Mouse (Mus musculus) limb, embryonic 10.5 days (tissue): ENCODE measurements around the gene Tmem189. TPM values are rescaled to one million over a fixed set of nuclear protein-coding genes. Genes with fewer than 3 reads are reported as not detected.
"Not testable (repeated sequence)": the region's sequence is repeated elsewhere in the genome, so short reads cannot be mapped to it uniquely, and the experiment has no call there.

Experiments
- DNase-seq: peaks from one replicate; pipeline ENCODE4 v3.0.0-alpha.2; 2017; ENCODE audit warnings: low spot score
- H3K27ac ChIP-seq: fragments of 300-500 bp; sonication (generic); 2 replicates; pipeline ENCODE4 v1.5.1; 2016; ENCODE audit warnings: mild to moderate bottlenecking
- H3K27me3 ChIP-seq: fragments of 300-500 bp; sonication (generic); 2 replicates; pipeline ENCODE4 v1.6.1; 2016; ENCODE audit warnings: low read depth, mild to moderate bottlenecking; ENCODE audit not compliant: poor library complexity, severe bottlenecking
- H3K36me3 ChIP-seq: fragments of 300-500 bp; sonication (generic); 2 replicates; pipeline ENCODE4 v1.6.1; 2016; ENCODE audit warnings: mild to moderate bottlenecking, moderate library complexity
- H3K4me1 ChIP-seq: fragments of 300-500 bp; sonication (generic); 2 replicates; pipeline ENCODE4 v1.6.1; 2016
- H3K4me3 ChIP-seq: fragments of 300-500 bp; sonication (generic); 2 replicates; pipeline ENCODE4 v1.5.1; 2016; ENCODE audit warnings: mild to moderate bottlenecking, moderate library complexity
- H3K9me3 ChIP-seq: fragments of 300-500 bp; sonication (generic); replicated peaks from 2 replicates; pipeline ENCODE4 v1.6.1; 2016; ENCODE audit warnings: mild to moderate bottlenecking
- WGBS: fragments of 180-500 bp; shearing (Covaris S2); methylation state at CpG from one replicate; pipeline ENCODE4 v1.1.7; 2016; 5-methylcytosine and 5-hydroxymethylcytosine counted together
- polyA plus RNA-seq: library from polyadenylated mRNA; unstranded; fragments of >200 nt; fragmentation: Nextera tagmentation; extraction: Ambion mirVana; gene quantifications from 2 replicates; pipeline ENCODE4 v1.2.1, GENCODE M21; 2016

Tmem189 gene
- polyA plus RNA-seq, 1 experiment from 2014 or later: 43.2 TPM

DNA sequence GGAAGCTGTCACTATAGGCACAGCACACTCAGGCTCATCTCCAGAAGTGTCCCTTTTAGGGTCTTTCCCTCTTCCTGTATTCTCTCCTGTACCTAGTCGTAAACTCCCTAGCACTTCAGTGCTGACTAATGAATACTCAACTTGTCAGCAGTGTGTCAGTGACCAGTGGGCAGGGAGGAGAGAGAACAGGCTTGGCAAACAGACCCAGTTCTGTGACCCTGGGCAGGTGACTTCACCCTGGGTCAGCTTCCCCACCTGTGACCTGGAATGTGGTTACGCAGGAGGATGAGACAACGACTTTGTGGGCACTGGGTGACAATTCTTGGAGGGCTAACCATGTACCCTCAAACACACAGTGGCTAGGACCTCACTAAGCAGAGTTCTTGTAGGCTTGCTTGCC is 72.6 kb downstream of the Tmem189 start:
- no peaks in the 10 kb centered on the region for H3K27me3 ChIP-seq
- peaks cover 8% of the 10 kb centered on the region for H3K4me1 ChIP-seq
- DNase-seq: no peak
- no peaks in the 10 kb centered on the region for H3K9me3 ChIP-seq
- H3K4me3 ChIP-seq: no peak overlapping the region
- H3K36me3 ChIP-seq: peaks cover 84% of the 10 kb centered on the region
- H3K27ac ChIP-seq: no peak overlapping the region
- 94% methylated on average over 3 of the region's 3 CpGs for WGBS

DNA sequence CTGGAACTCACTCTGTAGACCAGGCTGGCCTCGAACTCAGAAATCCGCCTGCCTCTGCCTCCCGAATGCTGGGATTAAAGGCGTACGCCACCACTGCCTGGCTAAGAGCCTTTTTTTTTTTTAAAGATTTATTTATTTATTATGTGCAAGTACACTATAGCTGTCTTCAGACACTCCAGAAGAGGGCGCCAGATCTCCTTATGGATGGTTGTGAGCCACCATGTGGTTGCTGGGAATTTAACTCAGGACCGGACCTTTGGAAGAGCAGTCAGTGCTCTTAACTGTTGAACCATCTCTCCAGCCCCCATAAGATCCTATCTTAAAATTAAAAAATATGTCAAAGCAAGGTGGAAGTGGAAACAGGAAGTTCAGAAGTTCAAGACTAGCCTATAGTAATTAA is 76.3 kb downstream of the Tmem189 start:
- H3K36me3 ChIP-seq: peaks cover 94% of the 10 kb centered on the region
- not testable (repeated sequence) for H3K4me1 ChIP-seq, H3K4me3 ChIP-seq, H3K27me3 ChIP-seq, DNase-seq, H3K9me3 ChIP-seq, H3K27ac ChIP-seq
- WGBS: 92% methylated on average over 7 of the region's 7 CpGs

DNA sequence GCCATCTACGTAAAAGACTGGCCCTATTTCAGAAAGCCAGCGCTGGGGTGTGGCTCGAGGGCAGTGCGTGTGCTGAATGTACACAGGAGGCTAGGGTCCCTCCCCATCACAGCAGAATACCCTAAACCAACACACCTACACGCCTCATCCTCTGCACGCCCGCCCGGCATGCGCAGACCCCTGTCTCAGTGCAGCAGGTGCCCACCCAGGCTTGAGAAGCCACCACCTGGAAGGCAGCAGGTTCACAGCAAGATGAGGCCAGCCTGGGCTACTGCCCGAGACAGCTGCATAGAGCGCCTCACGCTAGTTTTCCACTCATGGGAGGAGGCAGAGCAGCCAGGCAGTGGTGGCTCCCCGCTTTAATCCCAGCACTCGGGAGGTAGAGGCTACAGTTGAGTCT is 77.5 kb downstream of the Tmem189 start:
- 93% methylated on average over 14 of the region's 14 CpGs for WGBS
- Histone ChIP-seq H3K36me3 (peaks cover 88% of the 10 kb centered on the region), H3K4me1 (no peaks in the 10 kb centered on the region), H3K9me3 (no peaks in the 10 kb centered on the region), H3K4me3 (no peak overlapping the region), H3K27me3 (no peaks in the 10 kb centered on the region), H3K27ac (no peak overlapping the region)
- no peak for DNase-seq

DNA sequence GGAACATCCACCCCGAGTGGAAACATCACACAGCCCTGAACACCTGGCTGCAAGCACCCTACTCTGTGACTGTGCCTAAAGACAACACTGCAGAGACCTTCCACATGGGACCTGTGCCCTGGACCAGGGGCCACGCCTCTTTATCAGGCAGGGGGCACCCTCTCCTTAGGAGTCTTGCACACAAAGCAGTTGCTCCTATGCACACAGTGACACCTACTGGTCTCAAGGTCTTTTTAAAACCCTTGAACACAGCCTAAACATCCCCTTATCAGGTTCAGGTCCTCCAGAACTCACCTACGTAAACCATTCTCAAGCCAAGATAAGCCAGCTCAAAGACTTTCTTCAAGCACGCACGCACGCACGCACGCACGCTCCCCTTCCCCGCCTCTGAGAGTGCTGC is 78.3 kb downstream of the Tmem189 start:
- DNase-seq: no peak
- Histone ChIP-seq H3K36me3 (peaks cover 88% of the 10 kb centered on the region), H3K27ac (no peak overlapping the region), H3K9me3 (no peaks in the 10 kb centered on the region), H3K4me1 (0 out of 2 replicates have a peak, but pooled peaks cover 4% of the 10 kb centered on the region), H3K4me3 (no peak overlapping the region), H3K27me3 (no peaks in the 10 kb centered on the region)
- 92% methylated on average over 10 of the region's 10 CpGs for WGBS

DNA sequence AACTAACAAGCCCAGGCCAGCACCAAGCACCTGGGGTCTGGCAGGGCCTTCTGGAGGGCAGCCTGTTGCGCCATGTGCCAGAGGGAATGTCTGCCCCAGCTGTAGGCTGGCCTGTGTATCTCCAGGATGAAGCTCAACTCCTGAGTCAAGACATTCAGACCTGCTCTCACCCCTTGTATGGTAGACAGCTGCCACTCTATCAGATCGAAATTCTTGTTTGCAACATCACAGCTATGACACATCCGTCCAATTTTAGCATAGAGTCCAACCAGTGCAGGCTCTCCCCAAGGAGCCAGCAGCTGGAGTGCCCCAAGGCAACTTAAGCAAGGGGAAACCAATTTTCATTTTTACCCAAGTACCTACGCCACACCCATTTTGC is 82.9 kb downstream of the Tmem189 start:
- no peak overlapping the region for H3K4me3 ChIP-seq
- H3K9me3 ChIP-seq: no peaks in the 10 kb centered on the region
- DNase-seq: no peak
- no peaks in the 10 kb centered on the region for H3K27me3 ChIP-seq
- H3K27ac ChIP-seq: no peak overlapping the region
- peaks cover 45% of the 10 kb centered on the region for H3K36me3 ChIP-seq
- WGBS: 87% methylated on average over 4 of the region's 4 CpGs
- H3K4me1 ChIP-seq: peaks cover 43% of the 10 kb centered on the region

DNA sequence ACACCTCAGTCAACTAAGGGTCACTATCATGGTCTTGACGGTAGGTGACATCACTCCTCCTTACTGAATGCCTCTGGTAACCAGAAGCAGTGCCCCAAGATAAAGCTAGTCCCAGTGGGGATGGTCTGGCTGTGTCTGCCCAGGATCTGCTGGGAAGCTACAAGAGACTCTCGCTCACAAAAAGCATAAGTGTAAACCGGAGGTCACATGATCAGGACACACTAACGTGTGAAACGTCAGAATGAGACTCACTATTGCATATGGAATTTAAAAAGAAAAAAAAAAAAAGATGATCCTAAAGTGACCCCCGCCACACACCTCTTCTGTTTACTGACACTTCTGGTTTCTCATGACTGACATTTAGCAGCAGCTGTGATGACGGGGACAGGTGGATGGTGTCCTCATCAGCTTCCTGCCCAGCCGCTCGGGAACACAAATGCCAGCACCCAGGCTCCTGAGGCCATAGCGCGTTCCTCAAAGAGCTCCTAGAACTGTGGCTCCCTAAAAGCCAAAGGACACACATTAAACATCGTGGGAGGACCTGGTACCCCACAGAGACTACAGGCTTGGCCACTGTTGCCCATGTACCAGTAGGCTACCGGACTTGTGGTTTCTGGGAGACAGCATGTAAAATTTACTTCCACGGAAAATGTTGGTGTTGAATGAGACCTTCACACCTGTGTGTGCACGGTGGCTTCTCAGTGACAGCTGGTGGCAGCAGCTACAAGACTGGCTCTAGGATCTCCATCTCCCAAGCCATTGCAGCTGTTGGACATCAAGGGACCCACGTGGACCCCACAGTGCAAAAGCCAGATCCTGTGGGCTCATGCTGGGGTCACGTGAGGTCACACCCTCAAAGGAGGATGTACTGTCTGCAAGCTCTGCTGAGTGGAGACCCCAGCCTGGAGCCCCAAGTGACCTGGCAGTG is 83.5 kb downstream of the Tmem189 start:
- Histone ChIP-seq H3K9me3 (no peaks in the 10 kb centered on the region), H3K36me3 (peaks cover 39% of the 10 kb centered on the region), H3K27me3 (peaks cover under 1% of the 10 kb centered on the region; the same call in 1 of the 2 replicates), H3K4me3 (no peak overlapping the region), H3K4me1 (peaks cover 45% of the 10 kb centered on the region), H3K27ac (no peak overlapping the region)
- no peak for DNase-seq
- WGBS: 80% methylated on average over 17 of the region's 17 CpGs

DNA sequence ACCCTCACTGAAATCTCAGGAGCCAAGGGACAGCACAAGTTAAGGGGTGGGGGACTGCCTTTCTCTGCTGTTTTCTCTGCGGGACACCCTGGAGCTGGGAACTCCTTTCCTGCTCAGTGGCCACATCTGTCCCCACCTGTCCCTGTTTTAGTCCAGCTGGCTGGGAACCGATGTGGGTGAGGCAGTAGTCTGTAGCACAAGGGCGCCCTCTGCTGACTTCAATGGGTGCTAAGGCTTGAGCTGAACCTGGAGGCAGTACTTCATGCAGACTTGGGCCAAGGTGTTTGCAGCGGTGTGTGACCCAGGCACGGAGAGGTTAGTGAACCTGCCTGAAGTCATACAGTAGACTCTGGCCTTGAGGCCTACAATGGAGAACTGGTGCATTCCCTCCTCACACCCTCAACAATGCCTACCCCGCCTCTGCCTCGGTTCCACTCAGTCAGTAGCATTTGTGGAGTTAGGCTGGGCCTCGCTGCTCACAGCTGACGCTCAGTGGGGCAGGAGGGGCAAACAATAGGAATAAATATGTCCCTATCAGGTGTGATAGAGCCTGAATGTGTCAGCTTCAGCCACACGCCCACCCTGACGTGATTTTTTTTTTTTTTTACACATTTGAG is 84.3 kb downstream of the Tmem189 start:
- DNase-seq: peak; percentile 96
- Histone ChIP-seq H3K9me3 (no peaks in the 10 kb centered on the region), H3K27me3 (peaks cover 3% of the 10 kb centered on the region; the same call in 1 of the 2 replicates), H3K27ac (no peak overlapping the region), H3K4me3 (no peak overlapping the region), H3K36me3 (peaks cover 31% of the 10 kb centered on the region), H3K4me1 (peaks cover 53% of the 10 kb centered on the region)
- WGBS: 34% methylated on average over 11 of the region's 11 CpGs

DNA sequence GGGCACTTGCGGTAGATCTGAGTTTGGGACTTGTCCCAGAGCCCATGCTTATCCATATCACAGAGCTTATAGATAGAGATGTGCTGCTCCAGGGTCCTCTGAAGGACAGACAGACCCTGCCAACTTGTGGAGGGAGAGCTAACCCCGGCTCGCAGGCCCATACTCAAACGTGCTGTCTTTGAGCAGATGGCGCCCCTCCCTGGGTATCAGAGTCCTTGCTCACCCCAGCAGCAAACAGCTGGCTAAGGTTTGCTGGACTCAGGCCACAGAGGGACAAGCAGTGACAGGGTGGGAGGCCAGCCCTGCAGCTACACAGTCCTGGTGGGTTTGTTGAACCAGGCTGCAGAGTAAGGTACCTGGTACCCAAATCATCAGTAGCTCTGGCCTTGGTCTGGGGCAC is 86.6 kb downstream of the Tmem189 start:
- Histone ChIP-seq H3K4me1 (peaks cover 76% of the 10 kb centered on the region), H3K9me3 (no peaks in the 10 kb centered on the region), H3K4me3 (no peak overlapping the region), H3K27me3 (peaks cover 3% of the 10 kb centered on the region; the same call in 1 of the 2 replicates), H3K27ac (peak overlapping the region; percentile 61), H3K36me3 (peaks cover 17% of the 10 kb centered on the region)
- whole genome bisulfite sequencing: 32% methylated on average over 5 of the region's 5 CpGs
- DNase-seq: peak; percentile 66

DNA sequence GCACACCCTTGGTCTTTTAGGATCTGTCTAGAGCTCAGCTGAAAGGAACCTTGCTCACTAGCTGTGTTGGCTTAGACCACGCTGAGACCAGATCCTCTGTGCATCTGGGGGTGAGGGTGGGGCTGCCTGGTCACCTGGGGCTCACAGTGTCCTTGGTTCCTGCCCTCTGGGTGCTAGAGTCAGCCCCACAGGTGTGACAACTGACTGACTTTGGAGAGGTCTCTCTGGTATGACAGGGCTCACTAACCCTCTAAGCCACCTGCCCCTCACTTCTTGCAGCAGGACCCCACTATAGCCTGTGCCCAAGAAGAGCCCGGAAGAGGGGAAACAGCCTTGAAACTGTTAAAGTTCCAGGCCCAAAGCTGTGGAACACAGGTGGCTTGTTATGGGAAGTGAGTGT is 87.3 kb downstream of the Tmem189 start:
- WGBS: 85% methylated on average over 2 of the region's 2 CpGs
- Histone ChIP-seq H3K27me3 (peaks cover 3% of the 10 kb centered on the region; the same call in 1 of the 2 replicates), H3K4me3 (no peak overlapping the region), H3K36me3 (peaks cover 14% of the 10 kb centered on the region), H3K9me3 (no peaks in the 10 kb centered on the region), H3K4me1 (peaks cover 82% of the 10 kb centered on the region), H3K27ac (peak overlapping the region; percentile 61)
- DNase-seq: no peak

DNA sequence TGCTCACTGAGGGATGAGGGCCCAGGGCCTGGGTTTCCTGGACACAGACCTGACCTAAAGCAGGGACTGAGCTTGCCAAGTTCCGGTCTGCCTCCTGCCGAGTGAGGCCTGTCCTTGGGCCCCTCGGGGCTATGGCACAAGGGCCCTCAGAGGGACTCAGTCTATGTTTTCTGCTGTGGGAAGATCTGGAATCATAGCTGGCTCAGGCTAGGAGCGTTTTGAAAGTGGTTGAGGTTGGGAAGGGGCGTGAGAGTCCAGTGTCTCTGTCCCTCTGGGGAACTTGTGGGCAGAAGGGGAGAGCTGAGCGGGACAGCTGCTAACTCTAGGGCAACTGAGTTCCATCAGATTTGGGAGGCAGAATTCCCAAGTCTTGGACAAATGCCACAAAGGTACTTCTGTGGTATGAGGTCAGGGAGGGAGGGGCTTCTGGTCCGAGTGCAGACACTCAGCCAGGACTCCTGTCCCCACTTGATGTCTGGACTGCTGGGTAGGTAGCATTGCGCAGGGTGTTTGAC is 89.1 kb downstream of the Tmem189 start:
- no peak for DNase-seq
- Histone ChIP-seq H3K27ac (peak overlapping the region; percentile 92), H3K27me3 (peaks cover 3% of the 10 kb centered on the region; the same call in 1 of the 2 replicates), H3K4me3 (no peak overlapping the region), H3K9me3 (no peaks in the 10 kb centered on the region), H3K4me1 (peaks cover 96% of the 10 kb centered on the region), H3K36me3 (no peaks in the 10 kb centered on the region)
- WGBS: 78% methylated on average over 8 of the region's 8 CpGs

DNA sequence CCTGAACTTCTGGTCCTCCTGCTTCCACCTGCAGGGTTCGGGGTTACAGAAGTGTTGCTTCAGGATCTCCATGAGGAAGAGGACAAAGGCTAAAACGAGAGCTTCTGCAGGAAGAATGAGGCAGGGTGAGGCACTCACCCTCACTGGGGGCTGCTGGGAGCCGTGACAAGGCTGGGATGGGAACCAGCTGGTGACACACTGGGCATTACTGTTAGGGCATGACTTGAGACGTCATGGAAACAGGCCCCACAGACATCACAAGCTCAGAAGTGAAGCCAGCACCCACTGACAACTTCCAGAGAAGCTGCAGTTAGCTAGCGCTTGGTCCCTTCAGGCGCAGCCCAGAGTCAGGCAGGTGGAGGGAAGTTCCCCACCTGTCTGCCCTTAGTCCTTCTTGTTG is 89.7 kb downstream of the Tmem189 start:
- Histone ChIP-seq H3K36me3 (no peaks in the 10 kb centered on the region), H3K4me3 (no peak overlapping the region), H3K9me3 (no peaks in the 10 kb centered on the region), H3K27ac (peak overlapping the region; percentile 92), H3K4me1 (peaks cover 96% of the 10 kb centered on the region), H3K27me3 (peaks cover 3% of the 10 kb centered on the region; the same call in 1 of the 2 replicates)
- 79% methylated on average over 6 of the region's 6 CpGs for WGBS
- DNase-seq: no peak

DNA sequence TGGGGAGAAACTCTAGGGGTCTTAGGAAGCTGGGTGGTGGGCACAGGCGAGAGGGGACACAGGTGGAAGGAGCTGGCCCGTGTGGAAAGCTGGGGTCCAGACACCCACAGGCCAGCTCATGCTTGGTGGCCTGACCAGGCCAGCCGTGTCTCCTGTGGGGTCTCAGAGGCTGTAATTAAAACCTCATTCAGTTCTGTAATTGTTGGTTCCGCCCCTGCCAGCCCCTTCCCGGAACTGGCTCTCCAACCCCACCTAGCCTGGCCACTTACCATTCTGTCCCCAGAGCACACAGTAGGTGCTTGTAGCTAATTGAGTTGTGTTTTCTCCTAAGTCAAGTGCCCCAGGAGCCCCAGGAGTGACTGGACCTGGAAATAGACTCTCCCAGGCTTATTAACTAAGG is 90.4 kb downstream of the Tmem189 start:
- WGBS: 32% methylated on average over 5 of the region's 5 CpGs
- Histone ChIP-seq H3K4me3 (no peak overlapping the region), H3K27ac (peak overlapping the region; percentile 92; the same call in 1 of the 2 replicates), H3K9me3 (no peaks in the 10 kb centered on the region), H3K27me3 (peaks cover 3% of the 10 kb centered on the region; the same call in 1 of the 2 replicates), H3K4me1 (peaks cover 96% of the 10 kb centered on the region), H3K36me3 (no peaks in the 10 kb centered on the region)
- peak; percentile 40 for DNase-seq
